Mouse (Mus musculus) megakaryocyte, embryonic 14.5 days (primary cell): ENCODE measurements around the gene Snf8.

Source experiments
- FLI1 ChIP-seq: IDR thresholded peaks from 2 replicates; pipeline ENCODE4 v1.6.1; 2012; ENCODE audit warnings: low read length, inconsistent platforms, mixed read lengths
- GATA1 ChIP-seq: IDR thresholded peaks from 3 replicates; pipeline ENCODE4 v1.6.1; 2012; ENCODE audit warnings: mixed read lengths, low read length, inconsistent platforms, borderline replicate concordance

DNA sequence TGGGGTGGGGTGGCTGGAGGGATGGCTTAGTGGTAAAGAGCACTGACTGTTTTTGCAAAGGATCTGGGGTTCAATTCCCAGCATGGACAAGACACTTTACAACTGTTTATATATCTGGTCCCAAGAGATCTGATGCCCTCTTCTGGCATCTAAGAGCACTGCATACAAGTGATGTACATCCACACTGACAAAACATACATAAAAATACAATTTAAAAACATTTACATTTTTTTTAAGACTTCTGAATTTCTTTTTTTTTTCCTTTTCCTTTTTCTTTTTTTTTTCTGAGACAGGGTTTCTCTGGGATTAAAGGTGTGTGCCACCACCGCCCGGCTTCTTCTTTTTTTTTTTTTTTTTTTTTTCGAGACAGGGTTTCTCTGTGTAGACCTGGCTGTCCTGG is 1.4 kb upstream of the Snf8 start:
- TF ChIP-seq GATA1: no peak
- no peak for TF ChIP-seq FLI1
